Mouse (Mus musculus) erythroblast, embryonic 14.5 days (primary cell): Measurements from ENCODE around the gene Gpr37l1. TPM values are rescaled to one million over a fixed set of nuclear protein-coding genes. Genes with fewer than 3 reads are reported as not detected.

Experiments
- H3K27me3 ChIP-seq: 2 replicates; pipeline ENCODE4 v1.6.1; 2012; ENCODE audit warnings: inconsistent platforms; ENCODE audit not compliant: control insufficient read depth
- H3K36me3 ChIP-seq: 2 replicates; pipeline ENCODE4 v1.6.1; 2012; ENCODE audit warnings: mild to moderate bottlenecking, inconsistent platforms; ENCODE audit not compliant: control insufficient read depth
- H3K4me1 ChIP-seq: 2 replicates; pipeline ENCODE4 v1.6.1; 2012; ENCODE audit warnings: inconsistent platforms; ENCODE audit not compliant: control insufficient read depth
- H3K4me3 ChIP-seq: replicated peaks from 2 replicates; pipeline ENCODE3; 2012; ENCODE audit warnings: moderate library complexity, mild to moderate bottlenecking, inconsistent platforms
- H3K9me3 ChIP-seq: 2 replicates; pipeline ENCODE4 v1.6.1; 2012; ENCODE audit warnings: low read length, inconsistent platforms, mixed read lengths; ENCODE audit not compliant: control insufficient read depth
- GATA1 ChIP-seq: IDR thresholded peaks from 2 replicates; pipeline ENCODE4 v1.6.1; 2012; ENCODE audit warnings: low read length, inconsistent platforms, mixed read lengths
- TAL1 ChIP-seq: IDR thresholded peaks from 3 replicates; pipeline ENCODE4 v1.6.1; 2012; ENCODE audit warnings: low read length, inconsistent platforms, mixed read lengths
- polyA plus RNA-seq: library from polyadenylated mRNA; stranded (reverse); fragments of >175 nt; gene quantifications from 2 replicates; pipeline ENCODE4 v1.2.3, GENCODE M21; 2012

Gpr37l1 gene
- polyA plus RNA-seq: not detected in 2 replicates

DNA sequence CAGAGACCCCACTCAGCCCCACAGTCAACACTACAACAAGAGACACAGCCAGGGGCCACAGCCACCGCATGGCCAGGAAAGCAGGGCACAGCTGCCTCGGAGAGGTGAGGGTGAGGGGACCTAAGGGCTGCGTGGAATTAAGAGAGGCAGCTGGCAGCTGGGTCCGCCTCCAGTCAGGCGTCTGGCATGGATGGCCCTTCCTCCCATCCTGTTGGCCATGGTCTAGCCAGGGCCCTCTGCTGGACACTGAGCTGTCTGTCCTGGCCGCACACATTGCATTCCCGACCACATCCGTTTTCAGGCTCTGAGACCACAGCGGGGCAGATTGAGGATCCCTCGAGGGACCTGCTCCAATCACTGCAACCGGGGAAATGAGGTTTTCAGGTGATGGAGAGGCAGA, at the start of gene Gpr37l1:
TSS of gene Gpr37l1 (minus strand) at position 247 of the 400 bp plus-strand sequence.
- H3K9me3 ChIP-seq: no peaks in the 10 kb centered on the region
- TF ChIP-seq TAL1 (no peak), GATA1 (no peak)

DNA sequence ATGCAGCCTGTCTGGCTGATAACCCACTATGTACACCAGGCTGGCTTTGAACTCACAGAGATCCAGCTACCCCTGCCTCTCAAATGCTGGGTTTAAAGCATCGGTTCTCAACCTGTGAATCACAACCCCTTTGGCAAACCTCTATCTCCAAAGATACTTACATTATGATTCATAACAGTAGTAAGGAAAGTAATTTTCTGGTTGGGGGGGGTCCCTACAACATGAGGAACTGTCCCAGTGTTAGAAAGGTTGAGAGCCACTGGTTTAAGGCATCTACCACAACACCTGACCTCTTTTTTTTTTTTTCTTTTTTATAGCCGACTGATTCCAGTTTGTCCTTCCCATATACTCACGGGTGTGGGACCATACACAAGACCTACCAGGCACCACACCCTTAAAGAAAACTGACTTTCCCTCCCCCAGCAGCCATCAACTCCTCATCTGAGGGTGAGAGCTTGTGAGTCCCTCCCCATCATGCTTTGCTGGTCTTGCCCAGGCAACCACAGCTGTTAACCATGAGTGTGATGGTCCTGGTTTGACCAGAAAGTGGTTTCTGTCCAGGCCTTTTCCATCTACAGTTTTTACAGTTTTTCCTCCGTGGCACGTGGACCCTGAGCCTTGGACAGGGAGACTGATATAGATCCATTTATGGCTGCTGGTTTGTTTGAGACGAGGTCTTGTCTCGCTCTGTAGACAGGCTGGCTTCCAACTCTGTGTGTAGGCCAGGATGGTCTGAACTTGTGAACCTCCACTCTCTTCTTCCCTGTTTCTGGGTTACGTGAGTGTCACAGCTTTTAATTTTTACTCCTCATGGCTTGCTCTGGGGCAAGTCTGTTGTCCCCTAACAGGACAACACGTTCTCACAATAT, 46.5 kb upstream of the Gpr37l1 start:
- H3K27me3 ChIP-seq: no peaks in the 10 kb centered on the region
- H3K36me3 ChIP-seq: no peaks in the 10 kb centered on the region
- H3K4me3 ChIP-seq: no peak overlapping the region
- TF ChIP-seq GATA1 (no peak), TAL1 (no peak)
- H3K9me3 ChIP-seq: no peaks in the 10 kb centered on the region
- peaks cover 9% of the 10 kb centered on the region for H3K4me1 ChIP-seq

More for the DNA sequence above, at the start of gene Gpr37l1:
- Histone ChIP-seq H3K4me1 (no peaks in the 10 kb centered on the region), H3K36me3 (no peaks in the 10 kb centered on the region), H3K27me3 (peaks cover 2% of the 10 kb centered on the region), H3K4me3 (no peak within 1 kb of the TSS)

DNA sequence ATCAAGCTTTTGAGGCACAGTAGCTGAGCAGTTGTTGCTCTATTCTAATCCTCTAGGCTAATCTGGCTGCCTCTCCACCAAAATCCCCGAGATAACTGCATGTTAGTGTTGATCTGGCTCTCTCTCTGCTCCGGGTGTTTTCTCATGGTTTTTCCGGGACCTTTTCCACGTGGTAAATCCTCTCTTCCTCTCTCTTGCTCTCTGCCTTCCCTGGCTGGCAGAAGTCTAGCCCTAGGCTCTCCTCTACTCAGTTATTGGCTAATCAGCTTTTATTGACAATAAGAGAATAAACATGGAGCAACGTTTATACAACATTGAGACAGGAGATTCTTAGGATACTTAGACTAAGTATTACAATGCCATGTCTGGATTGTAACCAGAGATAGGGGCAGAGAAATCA, 42.9 kb upstream of the Gpr37l1 start:
- Histone ChIP-seq H3K9me3 (no peaks in the 10 kb centered on the region), H3K4me3 (no peak overlapping the region), H3K27me3 (no peaks in the 10 kb centered on the region), H3K4me1 (peaks cover 32% of the 10 kb centered on the region), H3K36me3 (no peaks in the 10 kb centered on the region)
- TF ChIP-seq TAL1 (no peak), GATA1 (no peak)

DNA sequence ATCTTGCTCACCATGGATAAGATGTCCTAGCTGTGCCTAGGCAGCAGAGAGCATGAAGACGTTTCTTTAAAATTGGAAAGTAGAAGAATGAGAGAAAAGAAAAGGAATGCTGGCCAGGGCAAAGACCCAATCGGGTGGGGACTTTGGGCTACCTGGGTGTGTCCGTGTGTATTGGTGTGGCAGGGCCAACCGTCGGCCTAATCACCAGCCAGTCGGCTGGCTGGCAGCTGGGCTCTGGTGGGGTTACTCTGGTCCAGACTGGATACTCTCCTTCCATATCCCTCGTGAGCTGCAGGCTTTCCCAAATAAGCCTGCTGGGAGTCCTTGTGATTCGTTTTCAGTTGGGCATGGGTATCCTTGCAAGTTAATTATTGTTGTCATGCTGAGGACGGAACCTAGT, 41.2 kb upstream of the Gpr37l1 start:
- no peak for TF ChIP-seq GATA1
- no peak for TF ChIP-seq TAL1
- Histone ChIP-seq H3K27me3 (no peaks in the 10 kb centered on the region), H3K4me3 (no peak overlapping the region), H3K9me3 (no peaks in the 10 kb centered on the region), H3K4me1 (peaks cover 49% of the 10 kb centered on the region), H3K36me3 (no peaks in the 10 kb centered on the region)

DNA sequence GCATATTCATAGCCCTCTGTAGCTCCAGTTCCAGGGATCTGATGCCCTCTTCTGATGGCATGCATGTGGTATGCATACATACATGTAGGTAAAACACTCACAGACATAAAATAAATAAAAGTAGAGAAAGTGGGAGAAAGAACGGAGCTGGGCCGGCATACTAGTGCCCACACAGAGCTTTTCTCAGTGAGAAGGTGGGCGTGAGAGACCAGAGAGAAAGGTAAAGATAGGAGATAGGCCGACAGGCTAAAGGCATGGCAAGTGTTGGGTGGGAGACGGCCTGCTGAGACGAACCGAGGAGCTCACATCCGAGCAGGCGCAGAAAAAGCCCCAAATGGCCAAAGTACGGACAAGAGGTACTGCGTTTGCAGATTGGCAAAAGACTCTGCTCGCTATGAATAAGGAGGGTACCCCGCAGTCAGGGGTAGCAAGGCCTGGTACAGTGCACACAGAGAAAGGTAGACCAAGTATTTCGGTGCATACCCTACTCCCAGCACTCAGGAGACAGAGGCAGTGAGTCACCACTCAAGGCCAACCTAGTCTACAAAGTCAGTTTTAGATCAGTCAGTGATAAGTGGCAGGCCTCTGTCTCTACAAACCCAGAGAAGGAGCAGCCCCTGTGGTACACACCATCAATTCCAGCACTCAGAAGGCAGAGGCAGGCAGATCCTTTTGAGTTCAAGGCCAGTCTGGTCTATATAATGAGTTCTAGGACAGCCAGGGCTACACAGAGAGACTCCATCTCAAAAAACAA, 39.3 kb upstream of the Gpr37l1 start:
- Histone ChIP-seq H3K4me3 (no peak overlapping the region), H3K4me1 (peaks cover 51% of the 10 kb centered on the region), H3K27me3 (no peaks in the 10 kb centered on the region), H3K36me3 (no peaks in the 10 kb centered on the region), H3K9me3 (no peaks in the 10 kb centered on the region)
- TF ChIP-seq TAL1: no peak
- TF ChIP-seq GATA1: no peak

- Histone ChIP-seq H3K4me1 (peaks cover 51% of the 10 kb centered on the region), H3K36me3 (no peaks in the 10 kb centered on the region), H3K9me3 (no peaks in the 10 kb centered on the region), H3K4me3 (peak overlapping the region; percentile 14), H3K27me3 (no peaks in the 10 kb centered on the region)
- TF ChIP-seq TAL1 (no peak), GATA1 (no peak)
Measured at GRCm38 (mm10) chr1:135205257-135205656, 37.8 kb upstream of the Gpr37l1 start.

DNA sequence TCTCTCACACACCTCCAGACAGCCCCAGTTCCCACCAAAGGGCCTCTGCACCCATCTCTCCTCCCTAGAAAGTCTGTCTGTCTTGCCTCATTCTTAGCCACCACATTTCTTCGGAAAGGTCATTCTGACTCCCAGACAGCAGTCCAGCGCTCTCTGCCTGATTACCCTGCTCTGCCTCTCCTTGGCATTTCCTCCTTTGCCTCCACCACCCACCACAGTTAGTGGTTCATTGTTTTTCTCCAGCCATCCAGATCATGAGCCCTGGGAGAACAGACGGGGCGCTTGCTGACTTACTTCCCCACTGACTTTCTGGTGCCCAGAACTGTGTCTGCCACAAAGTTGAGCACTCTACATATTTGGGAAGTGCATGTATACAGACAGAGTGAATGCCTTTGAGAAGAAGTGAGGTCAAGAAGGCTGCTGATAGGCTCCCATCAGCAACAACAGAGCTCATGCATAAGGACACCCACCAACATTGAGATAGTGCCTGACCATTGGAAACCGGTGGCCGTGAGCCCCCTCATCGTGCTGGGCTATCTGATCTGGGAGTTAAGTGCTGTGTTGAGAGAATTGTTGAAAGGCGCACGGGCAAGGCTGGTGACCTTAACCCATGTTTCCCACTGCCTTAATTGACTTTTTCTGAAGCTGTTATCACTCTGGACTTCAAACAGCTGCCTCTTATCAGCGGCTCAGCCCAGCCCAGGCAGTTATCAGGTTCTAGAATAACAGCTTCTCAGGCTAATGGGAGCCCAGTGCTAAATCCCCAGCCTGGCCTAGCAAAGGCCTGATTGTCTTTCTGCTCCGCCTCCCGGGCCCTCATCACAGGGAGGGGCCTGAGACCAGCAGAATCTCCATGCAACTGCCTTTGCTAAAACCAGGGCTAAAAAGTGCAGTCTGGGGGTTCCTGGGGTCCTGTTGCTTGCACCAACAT, 37.0 kb upstream of the Gpr37l1 start:
- Histone ChIP-seq H3K4me3 (peak overlapping the region; percentile 14), H3K9me3 (no peaks in the 10 kb centered on the region), H3K4me1 (peaks cover 51% of the 10 kb centered on the region)

GRCm38 (mm10) chr1:135200400-135200799, 32.9 kb upstream of the Gpr37l1 start:
- no peak for TF ChIP-seq TAL1
- TF ChIP-seq GATA1: no peak
- no peaks in the 10 kb centered on the region for H3K9me3 ChIP-seq

More for the DNA sequence above, 37.0 kb upstream of the Gpr37l1 start:
- no peaks in the 10 kb centered on the region for H3K27me3 ChIP-seq
- no peaks in the 10 kb centered on the region for H3K36me3 ChIP-seq
- TF ChIP-seq TAL1 (peak; percentile 70), GATA1 (peak; percentile 59)

More at GRCm38 (mm10) chr1:135200400-135200799, 32.9 kb upstream of the Gpr37l1 start:
- no peaks in the 10 kb centered on the region for H3K36me3 ChIP-seq
- H3K4me1 ChIP-seq: peaks cover 38% of the 10 kb centered on the region
- H3K4me3 ChIP-seq: no peak overlapping the region
- no peaks in the 10 kb centered on the region for H3K27me3 ChIP-seq
